Mouse (Mus musculus) lung, embryonic 14.5 days (tissue): ENCODE measurements around the gene Klhl29. TPM values are rescaled to one million over a fixed set of nuclear protein-coding genes. Genes with fewer than 3 reads are reported as not detected.

Experiments used
- ATAC-seq: fragments of 200-750 bp; cut with Nextera tagmentation; 2 replicates; pipeline ENCODE4 v1.8.0; 2017; ENCODE audit warnings: mild to moderate bottlenecking, moderate TSS enrichment, moderate library complexity; ENCODE audit not compliant: insufficient read depth
- DNase-seq: peaks from one replicate; pipeline ENCODE4 v3.0.0-alpha.2; 2015
- H3K27ac ChIP-seq: fragments of 300-500 bp; sonication (generic); 2 replicates; pipeline ENCODE4 v1.5.1; 2014; ENCODE audit warnings: low read depth, mild to moderate bottlenecking, moderate library complexity
- H3K27me3 ChIP-seq: fragments of 300-500 bp; sonication (generic); 2 replicates; pipeline ENCODE4 v1.6.1; 2014; ENCODE audit warnings: low read length, control low read depth; ENCODE audit not compliant: insufficient read depth
- H3K36me3 ChIP-seq: fragments of 300-500 bp; sonication (generic); 2 replicates; pipeline ENCODE4 v1.6.1; 2014; ENCODE audit warnings: control low read depth; ENCODE audit not compliant: insufficient read depth
- H3K4me1 ChIP-seq: fragments of 300-500 bp; sonication (generic); 2 replicates; pipeline ENCODE4 v1.6.1; 2014; ENCODE audit warnings: antibody characterized with exemption, control low read depth; ENCODE audit not compliant: insufficient read depth
- H3K4me2 ChIP-seq: fragments of 300-500 bp; sonication (generic); 2 replicates; pipeline ENCODE4 v1.6.1; 2014; ENCODE audit warnings: mild to moderate bottlenecking
- H3K4me3 ChIP-seq: fragments of 300-500 bp; sonication (generic); 2 replicates; pipeline ENCODE4 v1.5.1; 2014; ENCODE audit warnings: low read depth, low read length
- H3K9ac ChIP-seq: fragments of 300-500 bp; sonication (generic); 2 replicates; pipeline ENCODE4 v1.6.1; 2014
- H3K9me3 ChIP-seq: fragments of 300-500 bp; sonication (generic); 2 replicates; pipeline ENCODE4 v1.6.1; 2016; ENCODE audit warnings: low read depth, low read length, control low read depth
- CTCF ChIP-seq: IDR thresholded peaks from 2 replicates; pipeline ENCODE4 v1.5.1; 2016; ENCODE audit warnings: antibody characterized with exemption, low read depth
- WGBS: fragments of 180-500 bp; shearing (Covaris S2); extraction: QIAGEN DNeasy Blood & Tissue Kit; methylation state at CpG from one replicate; pipeline ENCODE4 v1.1.7; 2014; 5-methylcytosine and 5-hydroxymethylcytosine counted together
- polyA plus RNA-seq: library from polyadenylated mRNA; unstranded; fragments of >200 nt; fragmentation: Nextera tagmentation; extraction: Ambion mirVana; gene quantifications from 2 replicates; pipeline ENCODE4 v1.2.1, GENCODE M21; 2014

The Klhl29 gene
- polyA plus RNA-seq, 1 experiment from 2014 or later: 1.2 TPM

DNA sequence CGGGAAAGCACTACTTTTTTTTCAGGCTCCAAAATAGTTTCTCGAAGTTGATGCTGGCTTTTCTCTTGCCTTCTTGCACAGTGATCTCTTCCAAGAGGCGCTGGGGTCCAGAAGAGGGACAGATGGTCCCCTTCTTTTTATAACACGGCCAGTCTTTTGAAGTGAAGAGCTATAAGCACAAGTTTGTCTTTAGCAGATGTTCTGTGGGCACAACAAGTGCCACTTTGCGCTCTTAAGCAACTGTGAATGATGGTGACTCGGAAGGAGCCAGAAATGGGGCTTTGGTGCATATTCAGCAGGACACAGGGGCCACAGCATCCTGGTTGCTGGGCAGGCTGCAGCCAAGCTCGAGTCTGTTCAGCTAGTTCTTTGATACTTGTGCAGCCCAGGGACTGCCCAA, 249.6 kb downstream of the Klhl29 start:
- Histone ChIP-seq H3K27ac (no peak overlapping the region), H3K9ac (no peak overlapping the region), H3K4me1 (no peaks in the 10 kb centered on the region), H3K36me3 (no peaks in the 10 kb centered on the region), H3K4me3 (no peak overlapping the region), H3K4me2 (no peak overlapping the region), H3K9me3 (no peaks in the 10 kb centered on the region), H3K27me3 (no peaks in the 10 kb centered on the region)
- TF ChIP-seq CTCF: no peak
- DNase-seq: no peak
- ATAC-seq: no peak
- WGBS: 71% methylated on average over 7 of the region's 7 CpGs

DNA sequence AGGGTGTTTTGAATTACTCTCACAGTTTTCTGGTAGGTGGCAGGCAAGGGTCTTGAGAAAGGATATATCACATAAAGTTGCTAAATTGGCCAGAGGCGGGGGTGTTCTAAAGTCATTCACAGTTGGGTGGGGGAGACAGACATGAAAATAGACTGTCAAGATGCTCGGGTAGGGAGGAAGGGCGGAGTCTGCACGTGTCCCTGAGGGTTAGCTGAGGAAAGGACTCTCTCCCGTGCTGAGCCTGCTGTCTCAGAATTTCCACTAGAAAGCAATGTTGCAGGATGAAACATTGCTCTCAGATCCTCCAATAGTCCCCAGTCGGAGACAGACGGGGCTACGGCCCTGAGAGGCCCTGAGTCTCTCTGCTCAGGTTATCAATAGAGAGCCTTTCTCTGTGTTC, 252.5 kb downstream of the Klhl29 start:
- Histone ChIP-seq H3K4me3 (no peak overlapping the region), H3K27me3 (no peaks in the 10 kb centered on the region), H3K9me3 (no peaks in the 10 kb centered on the region), H3K4me2 (no peak overlapping the region), H3K4me1 (peaks cover 3% of the 10 kb centered on the region; the same call in 1 of the 2 replicates), H3K27ac (no peak overlapping the region), H3K36me3 (no peaks in the 10 kb centered on the region), H3K9ac (no peak overlapping the region)
- no peak for TF ChIP-seq CTCF
- no peak for ATAC-seq
- WGBS: 45% methylated on average over 8 of the region's 8 CpGs
- no peak for DNase-seq

DNA sequence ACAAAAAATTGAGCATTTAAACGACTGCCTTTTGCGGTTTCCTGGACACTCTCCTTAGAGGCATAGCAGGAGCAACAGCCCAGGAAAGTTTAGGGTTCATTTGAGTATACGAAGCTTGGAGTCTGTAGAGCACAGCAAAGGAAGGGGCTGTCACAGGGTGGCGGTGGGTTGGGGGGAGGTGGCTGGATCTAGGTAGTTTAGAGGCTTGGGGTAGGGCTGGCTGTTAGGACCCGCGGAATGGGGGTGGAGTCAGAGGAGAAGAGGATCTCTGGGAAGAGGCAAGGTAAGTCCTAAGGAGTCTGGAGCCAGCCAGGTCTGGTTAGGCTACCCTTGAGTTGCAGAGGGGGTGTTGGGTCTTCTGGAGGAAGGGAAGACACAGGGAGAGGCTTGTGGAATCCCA, 255.2 kb downstream of the Klhl29 start:
- Histone ChIP-seq H3K4me1 (peaks cover 3% of the 10 kb centered on the region; the same call in 1 of the 2 replicates), H3K27me3 (no peaks in the 10 kb centered on the region), H3K4me3 (no peak overlapping the region), H3K27ac (no peak overlapping the region), H3K9me3 (no peaks in the 10 kb centered on the region), H3K36me3 (no peaks in the 10 kb centered on the region), H3K4me2 (peak overlapping the region; percentile 45), H3K9ac (no peak overlapping the region)
- WGBS: 44% methylated on average over 6 of the region's 6 CpGs
- ATAC-seq: peak; percentile 19; the same call in 1 of the 2 replicates
- no peak for TF ChIP-seq CTCF
- no peak for DNase-seq

DNA sequence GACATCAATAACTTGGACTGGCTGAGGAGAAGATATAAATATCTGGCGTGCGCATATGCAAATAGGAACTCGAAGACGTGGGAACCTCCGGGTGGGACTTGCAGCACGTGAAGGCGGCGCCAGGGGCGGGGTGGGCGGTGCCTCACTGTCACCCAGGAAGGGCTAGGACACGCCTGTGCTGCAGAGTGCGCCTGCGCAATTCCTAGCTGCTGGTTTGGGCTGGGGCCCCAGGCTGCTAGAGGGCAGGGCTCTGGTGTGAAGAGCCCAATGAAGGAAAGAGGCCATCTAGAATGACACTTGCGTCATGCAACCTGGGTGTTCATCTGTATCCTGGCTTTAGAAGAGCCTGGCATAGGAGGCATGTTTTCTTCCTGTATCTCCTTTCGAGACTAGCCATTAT, 255.8 kb downstream of the Klhl29 start:
- DNase-seq (peak; percentile 94), ATAC-seq (peak; percentile 90)
- Histone ChIP-seq H3K27me3 (no peaks in the 10 kb centered on the region), H3K27ac (no peak overlapping the region), H3K4me1 (peaks cover 3% of the 10 kb centered on the region; the same call in 1 of the 2 replicates), H3K4me2 (peak overlapping the region; percentile 45), H3K4me3 (peak overlapping the region; percentile 19; the same call in 1 of the 2 replicates), H3K9ac (no peak overlapping the region), H3K9me3 (no peaks in the 10 kb centered on the region), H3K36me3 (no peaks in the 10 kb centered on the region)
- 8% methylated on average over 15 of the region's 15 CpGs for WGBS
- TF ChIP-seq CTCF: no peak

DNA sequence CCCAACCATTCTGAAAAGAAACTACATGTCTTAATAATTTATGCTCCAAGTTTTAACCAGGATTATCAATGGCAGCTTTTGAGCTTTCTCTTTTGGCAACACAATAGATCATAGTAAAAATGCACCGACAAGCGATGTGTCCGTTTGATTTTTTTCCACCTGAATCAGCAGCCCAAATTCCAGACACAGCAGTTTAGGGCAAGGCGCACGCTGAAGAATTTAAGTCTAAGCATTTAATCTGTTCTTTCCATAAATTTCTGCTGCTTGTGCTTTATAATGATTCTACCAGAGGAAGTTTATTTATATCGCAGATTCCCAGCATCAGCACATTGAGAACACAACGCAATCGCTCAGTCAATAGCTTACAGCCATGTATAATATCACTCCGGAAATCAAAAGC, 256.2 kb downstream of the Klhl29 start:
- Histone ChIP-seq H3K9me3 (no peaks in the 10 kb centered on the region), H3K4me3 (peak overlapping the region; percentile 19; the same call in 1 of the 2 replicates), H3K27me3 (no peaks in the 10 kb centered on the region), H3K4me2 (peak overlapping the region; percentile 45), H3K27ac (no peak overlapping the region), H3K9ac (no peak overlapping the region), H3K36me3 (no peaks in the 10 kb centered on the region), H3K4me1 (peaks cover 3% of the 10 kb centered on the region; the same call in 1 of the 2 replicates)
- no peak for DNase-seq
- ATAC-seq: no peak
- 43% methylated on average over 9 of the region's 9 CpGs for WGBS
- TF ChIP-seq CTCF: no peak

DNA sequence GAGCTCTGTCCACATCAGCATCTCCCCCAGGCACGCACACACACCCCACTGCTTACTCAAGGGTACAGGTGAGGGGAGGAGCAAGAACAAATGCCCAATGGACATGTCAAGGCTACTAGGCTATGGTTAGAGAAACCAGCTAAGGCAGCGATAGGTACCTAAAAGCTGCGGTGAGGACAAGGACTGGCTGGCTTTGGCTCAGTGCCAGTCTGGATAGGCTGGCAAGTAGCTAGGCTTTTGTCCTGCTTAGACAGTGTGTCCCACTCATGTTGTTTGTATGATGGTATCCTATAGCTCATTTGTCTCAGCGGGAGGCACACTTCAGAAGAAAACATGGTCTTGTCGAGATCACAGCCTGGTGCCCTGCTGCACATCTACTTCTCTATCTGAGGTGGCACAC, 258.9 kb downstream of the Klhl29 start:
- 79% methylated on average over 5 of the region's 5 CpGs for WGBS
- ATAC-seq: no peak
- Histone ChIP-seq H3K4me1 (peaks cover 3% of the 10 kb centered on the region; the same call in 1 of the 2 replicates), H3K27ac (no peak overlapping the region), H3K27me3 (no peaks in the 10 kb centered on the region), H3K9ac (no peak overlapping the region), H3K4me3 (no peak overlapping the region), H3K36me3 (no peaks in the 10 kb centered on the region), H3K4me2 (no peak overlapping the region), H3K9me3 (no peaks in the 10 kb centered on the region)
- no peak for TF ChIP-seq CTCF
- DNase-seq: no peak

DNA sequence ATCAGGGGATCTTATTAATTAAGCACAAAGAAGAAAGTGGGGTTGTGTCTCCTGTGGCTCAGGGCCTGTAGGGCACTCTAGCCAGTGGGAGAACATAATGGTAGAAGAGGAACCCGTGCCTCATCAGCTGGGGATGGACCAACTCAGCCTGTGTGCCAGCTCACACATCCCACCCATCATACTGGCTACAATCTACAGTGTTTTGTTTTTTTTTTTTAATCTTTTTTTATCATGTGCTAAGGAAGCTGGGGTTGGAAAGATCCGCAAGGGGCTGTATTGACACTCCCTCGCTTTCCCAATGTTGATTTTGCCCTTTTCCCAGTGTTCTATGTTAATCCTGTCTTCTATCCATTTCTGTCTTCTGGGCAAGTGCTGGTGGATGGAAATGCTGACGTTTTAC, 260.9 kb downstream of the Klhl29 start:
- H3K27ac ChIP-seq: no peak overlapping the region
- H3K4me1 ChIP-seq: no peaks in the 10 kb centered on the region; the same call in 1 of the 2 replicates
- TF ChIP-seq CTCF: no peak
- H3K4me3 ChIP-seq: no peak overlapping the region
- H3K4me2 ChIP-seq: no peak overlapping the region
- ATAC-seq (no peak), DNase-seq (no peak)
- no peak overlapping the region for H3K9ac ChIP-seq
- H3K36me3 ChIP-seq: no peaks in the 10 kb centered on the region
- no peaks in the 10 kb centered on the region for H3K9me3 ChIP-seq
- no peaks in the 10 kb centered on the region for H3K27me3 ChIP-seq
- 64% methylated on average over 4 of the region's 4 CpGs for whole genome bisulfite sequencing

DNA sequence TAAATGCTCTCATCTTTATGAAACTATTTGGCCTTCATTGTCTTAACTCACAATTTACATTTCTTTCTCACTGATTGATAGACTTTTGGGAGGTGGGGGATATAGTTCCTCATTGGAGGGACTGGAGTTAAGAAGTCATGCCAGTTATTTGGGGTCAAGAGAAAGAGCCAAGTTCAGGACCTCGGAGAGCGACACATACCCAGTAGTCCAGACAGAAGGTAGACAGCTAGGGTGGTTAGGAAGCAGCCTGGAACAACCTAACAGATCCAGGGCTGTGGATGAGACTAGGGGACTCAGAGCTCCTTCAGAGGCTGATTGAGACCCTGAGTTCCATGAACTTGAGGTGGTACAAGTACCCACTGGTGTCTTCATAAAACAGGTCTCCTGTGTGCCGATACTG, 264.1 kb downstream of the Klhl29 start:
- Histone ChIP-seq H3K27ac (no peak overlapping the region), H3K4me2 (no peak overlapping the region), H3K4me3 (no peak overlapping the region), H3K9me3 (no peaks in the 10 kb centered on the region), H3K9ac (no peak overlapping the region), H3K4me1 (no peaks in the 10 kb centered on the region), H3K36me3 (no peaks in the 10 kb centered on the region), H3K27me3 (no peaks in the 10 kb centered on the region)
- 48% methylated on average over 3 of the region's 3 CpGs for WGBS
- ATAC-seq (no peak), DNase-seq (peak; percentile 83)
- TF ChIP-seq CTCF: no peak
